Mouse (Mus musculus): ENCODE measurements around the gene Scgb1b30. TPM values are rescaled to one million over a fixed set of nuclear protein-coding genes. Genes with fewer than 3 reads are reported as not detected.
"Not testable (repeated sequence)": the region's sequence is repeated elsewhere in the genome, so short reads cannot be mapped to it uniquely, and the experiment has no call there.

Scgb1b30 gene
- total RNA-seq (2015; ENCODE audit: low replicate concordance) (not detected in 2 replicates), total RNA-seq (2017; ENCODE audit: low replicate concordance) (not detected in 2 replicates)

GRCm38 (mm10) chr7:34094911-34095481 lies at the start of gene Scgb1b30:
Gene Scgb1b30 (plus strand): TSS chr7:34095431.
- no peak for ATAC-seq (replicated peaks; ENCODE audit: low FRiP score, poor library complexity, severe bottlenecking)

- ATAC-seq (replicated peaks; ENCODE audit: low FRiP score, poor library complexity, severe bottlenecking), result not testable (repeated sequence)
These were observed 27.1 kb upstream of the Scgb1b30 start for GRCm38 (mm10) chr7:34068132-34068531.

GRCm38 (mm10) chr7:34100002-34100401 lies 4.8 kb downstream of the Scgb1b30 start:
- ATAC-seq (replicated peaks; ENCODE audit: low FRiP score, poor library complexity, severe bottlenecking), result no peak

GRCm38 (mm10) chr7:34101276-34101675 lies 6.0 kb downstream of the Scgb1b30 start:
- no peak for ATAC-seq (replicated peaks; ENCODE audit: low FRiP score, poor library complexity, severe bottlenecking)

- ATAC-seq (replicated peaks; ENCODE audit: low FRiP score, poor library complexity, severe bottlenecking), result no peak
These were observed 14.0 kb downstream of the Scgb1b30 start for GRCm38 (mm10) chr7:34109190-34109589.

- ATAC-seq (replicated peaks; ENCODE audit: low FRiP score, poor library complexity, severe bottlenecking), result no peak
These were observed 21.4 kb downstream of the Scgb1b30 start for GRCm38 (mm10) chr7:34116601-34117000.

GRCm38 (mm10) chr7:34120636-34121035 lies 25.4 kb downstream of the Scgb1b30 start:
- not testable (repeated sequence) for ATAC-seq (replicated peaks; ENCODE audit: low FRiP score, poor library complexity, severe bottlenecking)

GRCm38 (mm10) chr7:34122987-34123720 lies 27.9 kb downstream of the Scgb1b30 start:
- no peak for ATAC-seq (replicated peaks; ENCODE audit: low FRiP score, poor library complexity, severe bottlenecking)

- ATAC-seq (replicated peaks; ENCODE audit: low FRiP score, poor library complexity, severe bottlenecking), result no peak
These were observed 30.1 kb downstream of the Scgb1b30 start for GRCm38 (mm10) chr7:34125346-34125745.

- ATAC-seq (replicated peaks; ENCODE audit: low FRiP score, poor library complexity, severe bottlenecking), result no peak
These were observed 31.1 kb downstream of the Scgb1b30 start for GRCm38 (mm10) chr7:34126291-34126690.

GRCm38 (mm10) chr7:34131118-34131517 lies 35.9 kb downstream of the Scgb1b30 start:
- no peak for ATAC-seq (replicated peaks; ENCODE audit: low FRiP score, poor library complexity, severe bottlenecking)

GRCm38 (mm10) chr7:34131959-34132354 lies 36.7 kb downstream of the Scgb1b30 start:
- ATAC-seq (replicated peaks; ENCODE audit: low FRiP score, poor library complexity, severe bottlenecking), result no peak

- ATAC-seq (replicated peaks; ENCODE audit: low FRiP score, poor library complexity, severe bottlenecking), result no peak
These were observed 37.3 kb downstream of the Scgb1b30 start for GRCm38 (mm10) chr7:34132355-34133079.

- no peak for ATAC-seq (replicated peaks; ENCODE audit: low FRiP score, poor library complexity, severe bottlenecking)
These were observed 38.0 kb downstream of the Scgb1b30 start, which contains the start of gene Wtip for GRCm38 (mm10) chr7:34133117-34133762. Gene Wtip (minus strand): TSS chr7:34133268.

GRCm38 (mm10) chr7:34134336-34134735 lies 39.1 kb downstream of the Scgb1b30 start:
- no peak for ATAC-seq (replicated peaks; ENCODE audit: low FRiP score, poor library complexity, severe bottlenecking)

GRCm38 (mm10) chr7:34139493-34139892 lies 44.3 kb downstream of the Scgb1b30 start:
- ATAC-seq (replicated peaks; ENCODE audit: low FRiP score, poor library complexity, severe bottlenecking), result no peak

- no peak for ATAC-seq (replicated peaks; ENCODE audit: low FRiP score, poor library complexity, severe bottlenecking)
These were observed 45.9 kb downstream of the Scgb1b30 start for GRCm38 (mm10) chr7:34141123-34141522.

GRCm38 (mm10) chr7:34147193-34147592 lies 52.0 kb downstream of the Scgb1b30 start:
- no peak for ATAC-seq (replicated peaks; ENCODE audit: low FRiP score, poor library complexity, severe bottlenecking)

All from erythroblast, adult 5-6 weeks (primary cell).